Mouse (Mus musculus) gastrocnemius, adult 8-10 months (tissue): ENCODE measurements at regions not wholly inside any gene's neighbourhood (a gene's known extent, or its start where the extent isn't known, plus 50 kb on each side); places are given as distances from the start of the nearest gene placed in this dataset.

Source experiments
- DNase-seq, 2 experiments: peaks; one replicate each; pipeline ENCODE4 v3.0.0; 2022; ENCODE audit warnings: low spot score in 2 of 2

DNA sequence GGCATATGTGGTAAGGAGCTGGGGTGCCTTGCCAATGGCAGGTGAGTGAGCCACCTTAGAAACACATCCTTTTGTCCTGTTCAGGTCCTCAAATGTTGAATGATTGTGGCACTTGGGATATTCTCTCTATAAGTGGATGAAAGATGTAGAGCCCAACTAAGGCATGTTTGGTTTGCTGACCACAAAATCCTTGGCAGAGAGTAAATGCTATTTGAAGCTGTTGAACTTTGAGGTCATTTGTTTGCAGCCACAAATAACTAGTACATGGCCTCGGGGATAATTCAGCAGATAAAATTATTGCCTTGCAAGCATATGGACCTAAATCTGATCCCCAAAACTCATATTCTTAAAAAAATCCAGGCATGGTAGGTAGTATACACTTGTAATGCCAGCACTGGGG, 281.2 kb downstream of the Cd47 start:
- no peak for DNase-seq

DNA sequence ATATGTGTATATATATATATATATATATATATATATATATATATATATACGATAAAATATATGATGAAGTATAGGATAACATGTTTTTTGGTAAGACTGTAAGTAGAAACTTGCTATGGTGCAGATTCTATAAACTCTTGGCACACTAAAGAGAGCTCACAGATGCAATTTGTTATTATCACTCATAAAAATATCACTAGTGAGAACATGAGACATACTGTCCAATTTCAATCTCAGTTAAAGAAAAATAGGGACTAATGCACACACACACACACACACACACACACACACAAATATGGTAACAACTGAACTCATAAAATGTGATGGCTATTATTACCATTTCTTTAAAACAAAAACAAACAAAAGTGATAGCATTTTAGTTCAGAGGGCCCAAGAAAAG, 292.0 kb downstream of the Cd47 start:
- no peak for DNase-seq

- DNase-seq = no peak
Measured at GRCm38 (mm10) chr16:50092780-50093179, 292.4 kb downstream of the Cd47 start.

- DNase-seq = no peak
Measured at GRCm38 (mm10) chr16:50095858-50096551, 295.7 kb downstream of the Cd47 start.

DNA sequence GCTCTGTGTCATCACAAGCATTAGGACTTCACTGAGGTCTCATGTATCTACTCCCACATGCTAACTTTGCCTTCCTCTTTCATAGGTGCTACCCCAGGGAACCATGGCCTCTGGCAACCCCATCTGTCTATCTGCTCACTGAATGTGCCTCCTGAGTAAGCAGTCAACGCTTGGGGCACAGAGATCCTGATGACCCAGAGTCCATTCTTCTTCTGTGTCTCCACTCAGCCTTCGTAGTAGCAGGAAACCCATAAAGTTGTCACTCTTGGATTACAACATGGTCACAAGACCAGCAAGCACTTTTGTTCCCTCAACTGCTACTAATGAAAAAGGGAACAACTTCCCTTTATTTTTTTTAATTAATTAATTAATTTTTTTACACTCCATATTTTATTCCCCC, 296.2 kb downstream of the Cd47 start:
- no peak for DNase-seq

- no peak for DNase-seq
Measured at GRCm38 (mm10) chr16:50103340-50103739, 303.0 kb downstream of the Cd47 start.

DNA sequence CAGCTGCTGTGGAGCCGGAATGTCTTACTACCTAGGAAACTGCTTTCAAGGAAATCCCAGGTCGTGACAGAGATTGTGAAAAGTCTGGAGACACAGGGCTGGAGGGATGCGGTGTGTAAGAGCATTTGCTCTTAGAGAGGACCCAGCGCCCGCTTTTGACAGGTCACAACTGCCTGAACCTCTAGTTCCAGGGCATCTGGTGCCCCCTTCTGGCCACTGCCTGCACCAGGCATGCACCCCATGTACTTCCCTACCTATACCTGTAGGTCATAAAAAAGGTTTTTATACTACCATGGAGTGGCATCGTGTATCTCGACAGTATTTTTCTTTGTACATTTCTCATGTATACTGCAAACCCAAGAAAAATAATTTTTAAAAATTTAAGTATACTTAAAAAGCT, 314.0 kb downstream of the Bbx start:
- no peak for DNase-seq

- no peak for DNase-seq
Measured at GRCm38 (mm10) chr16:50122460-50122859, 309.7 kb downstream of the Bbx start.

- no peak for DNase-seq
Measured at GRCm38 (mm10) chr16:50124646-50125045, 307.5 kb downstream of the Bbx start.

- no peak for DNase-seq
Measured at GRCm38 (mm10) chr16:50125564-50125963, 306.6 kb downstream of the Bbx start.

DNA sequence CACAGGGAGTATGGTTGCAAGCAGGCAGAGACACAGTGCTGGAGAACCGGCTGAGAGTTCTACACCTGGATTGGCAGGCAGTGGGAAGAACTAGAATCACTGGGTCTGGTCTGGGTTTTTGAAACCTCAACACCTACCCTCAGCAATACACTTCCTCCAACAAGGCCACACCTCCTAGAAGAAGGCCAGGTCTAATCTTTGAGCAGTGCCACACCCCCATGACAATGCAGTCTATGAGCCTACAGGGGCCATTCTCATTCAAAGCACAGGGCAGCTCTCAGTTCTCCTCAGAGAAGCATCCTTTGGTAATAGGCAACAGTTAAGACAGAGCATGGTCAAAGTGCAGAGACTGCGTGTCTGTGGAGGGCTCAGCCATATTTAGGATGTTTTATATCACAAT, 300.8 kb downstream of the Bbx start:
- DNase-seq = no peak
